Mouse (Mus musculus) bone marrow macrophage, adult 2 months (primary cell): Measurements from ENCODE around the gene Lmna. TPM values are rescaled to one million over a fixed set of nuclear protein-coding genes. Genes with fewer than 3 reads are reported as not detected.

ENCODE experiments used
- H3K27ac ChIP-seq: 2 replicates; pipeline ENCODE4 v1.5.1; 2012; ENCODE audit warnings: low read depth, low read length; ENCODE audit not compliant: insufficient read depth
- H3K4me1 ChIP-seq: 2 replicates; pipeline ENCODE4 v1.6.1; 2012; ENCODE audit warnings: low read length; ENCODE audit not compliant: control insufficient read depth, insufficient read depth
- H3K4me3 ChIP-seq: 2 replicates; pipeline ENCODE4 v1.5.1; 2012; ENCODE audit warnings: mild to moderate bottlenecking, low read length, moderate library complexity; ENCODE audit not compliant: insufficient read depth
- CTCF ChIP-seq: IDR thresholded peaks from 2 replicates; pipeline ENCODE4 v1.5.1; 2012; ENCODE audit warnings: low read depth, mild to moderate bottlenecking, low read length, moderate library complexity
- POLR2A ChIP-seq: IDR thresholded peaks from 2 replicates; pipeline ENCODE4 v1.6.1; 2012; ENCODE audit warnings: mild to moderate bottlenecking, low read depth, low read length, borderline replicate concordance
- polyA plus RNA-seq: library from polyadenylated mRNA; stranded (reverse); fragments of >200 nt; gene quantifications from 2 replicates; pipeline ENCODE4 v1.2.4, GENCODE M21; 2012; ENCODE audit not compliant: missing spikeins, insufficient read depth, insufficient read length

Lmna gene
- 124 and 126 TPM in 2 replicates for polyA plus RNA-seq

DNA sequence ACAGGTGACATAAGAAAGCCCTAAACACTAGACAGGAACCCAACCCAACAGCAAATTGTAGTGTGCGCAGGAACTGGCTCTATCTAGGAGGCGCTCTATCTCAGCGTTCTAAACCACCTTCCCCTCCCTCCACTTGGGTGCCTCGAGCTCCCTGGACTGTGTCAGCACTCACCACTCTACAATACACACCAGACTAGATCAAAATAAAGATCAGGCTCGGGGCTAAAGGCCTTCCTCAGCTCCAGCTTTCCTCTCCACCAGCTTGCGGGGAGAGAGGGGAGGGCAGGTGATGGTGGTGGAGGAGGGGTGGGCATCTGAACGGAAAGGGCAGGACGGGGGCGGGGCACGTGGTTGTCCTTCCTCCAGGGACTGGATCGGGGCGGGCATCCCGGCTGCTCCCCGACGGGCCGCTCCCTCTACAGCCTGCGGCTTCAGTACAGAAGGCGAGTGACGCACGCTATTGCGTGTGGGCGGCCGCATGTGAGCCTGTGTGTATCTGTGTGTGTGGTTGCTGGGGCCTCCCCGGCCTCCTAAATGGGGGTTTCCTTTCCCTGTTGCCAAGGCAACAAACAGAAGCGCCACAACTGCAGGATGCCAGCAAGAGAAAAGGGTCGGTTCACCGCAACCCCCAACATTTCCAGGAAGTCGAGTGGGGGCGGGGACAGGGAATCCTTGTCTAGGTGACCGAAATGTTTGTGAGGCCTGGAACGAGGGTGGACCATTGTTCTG is at the start of gene Lmna:
Gene Lmna (minus strand): TSS at position 265 of the 729 bp plus-strand sequence.
- TF ChIP-seq CTCF (peak; percentile 67), POLR2A (no peak)
- Histone ChIP-seq H3K4me1 (peaks cover 56% of the 10 kb centered on the region), H3K27ac (peak within 1 kb of the TSS; percentile 82), H3K4me3 (peak within 1 kb of the TSS; percentile 62)

DNA sequence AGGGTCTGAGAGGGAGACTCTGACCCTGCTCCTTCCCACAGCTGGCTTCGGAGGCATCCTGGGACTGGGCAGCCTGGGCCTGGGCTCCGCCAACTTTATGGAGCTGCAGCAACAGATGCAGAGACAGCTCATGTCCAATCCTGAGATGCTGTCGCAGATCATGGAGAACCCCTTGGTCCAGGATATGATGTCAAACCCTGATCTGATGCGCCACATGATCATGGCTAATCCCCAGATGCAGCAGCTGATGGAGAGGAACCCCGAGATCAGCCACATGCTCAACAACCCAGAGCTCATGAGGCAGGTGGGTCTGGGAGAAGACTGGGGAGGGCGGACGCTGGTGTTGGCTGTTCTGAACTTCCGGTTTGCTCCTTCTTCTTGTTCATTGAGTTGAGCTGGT is 46.9 kb upstream of the Lmna start:
- TF ChIP-seq CTCF (no peak), POLR2A (no peak)
- peaks cover 4% of the 10 kb centered on the region; the same call in 1 of the 2 replicates for H3K4me1 ChIP-seq
- H3K27ac ChIP-seq: no peak overlapping the region
- H3K4me3 ChIP-seq: no peak overlapping the region

DNA sequence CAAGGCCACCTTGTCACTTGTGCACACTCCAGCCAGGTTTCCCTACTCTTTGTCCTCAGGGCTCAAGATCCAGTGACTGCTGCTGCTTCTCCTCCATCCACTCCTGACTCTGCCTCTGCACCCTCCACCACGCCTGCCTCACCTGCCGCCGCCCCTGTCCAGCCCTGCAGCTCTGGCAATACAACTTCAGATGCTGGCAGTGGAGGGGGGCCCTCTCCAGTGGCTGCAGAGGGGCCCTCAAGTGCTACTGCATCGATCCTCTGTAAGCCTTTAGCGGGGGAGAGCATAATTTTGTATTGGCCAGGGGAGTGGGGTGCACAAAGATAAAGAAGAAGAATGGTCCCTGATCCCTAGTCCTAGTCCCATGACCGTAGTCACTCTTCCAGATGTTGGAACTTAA is 46.0 kb upstream of the Lmna start:
- Histone ChIP-seq H3K4me3 (no peak overlapping the region), H3K27ac (no peak overlapping the region), H3K4me1 (peaks cover 11% of the 10 kb centered on the region)
- TF ChIP-seq POLR2A: no peak
- no peak for TF ChIP-seq CTCF

DNA sequence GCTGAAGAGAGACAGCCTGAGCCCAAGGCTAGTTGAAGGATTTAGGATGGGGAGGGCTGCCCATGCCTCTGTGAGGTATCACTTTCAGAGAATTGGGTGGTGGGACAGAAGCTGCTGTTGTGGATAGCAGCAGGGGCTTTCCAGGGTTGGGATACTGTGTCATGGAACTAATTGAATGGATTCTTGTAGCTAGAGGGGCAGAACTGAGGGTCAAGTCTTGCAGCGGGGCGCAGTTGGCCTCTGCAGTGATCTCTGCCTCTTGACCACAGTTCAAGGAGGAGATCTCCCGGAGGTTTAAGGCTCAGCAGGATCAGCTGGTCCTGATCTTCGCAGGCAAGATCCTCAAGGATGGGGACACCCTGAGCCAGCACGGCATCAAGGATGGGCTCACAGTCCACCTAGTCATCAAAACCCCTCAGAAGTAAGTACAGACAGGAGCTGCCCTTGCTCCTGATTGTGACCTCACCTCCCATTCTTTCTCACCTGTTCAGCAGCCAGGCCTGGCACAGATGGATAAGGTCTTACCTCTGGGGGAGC is 45.4 kb upstream of the Lmna start:
- no peak overlapping the region for H3K27ac ChIP-seq
- TF ChIP-seq POLR2A: no peak
- no peak for TF ChIP-seq CTCF
- H3K4me1 ChIP-seq: peaks cover 14% of the 10 kb centered on the region
- H3K4me3 ChIP-seq: no peak overlapping the region

DNA sequence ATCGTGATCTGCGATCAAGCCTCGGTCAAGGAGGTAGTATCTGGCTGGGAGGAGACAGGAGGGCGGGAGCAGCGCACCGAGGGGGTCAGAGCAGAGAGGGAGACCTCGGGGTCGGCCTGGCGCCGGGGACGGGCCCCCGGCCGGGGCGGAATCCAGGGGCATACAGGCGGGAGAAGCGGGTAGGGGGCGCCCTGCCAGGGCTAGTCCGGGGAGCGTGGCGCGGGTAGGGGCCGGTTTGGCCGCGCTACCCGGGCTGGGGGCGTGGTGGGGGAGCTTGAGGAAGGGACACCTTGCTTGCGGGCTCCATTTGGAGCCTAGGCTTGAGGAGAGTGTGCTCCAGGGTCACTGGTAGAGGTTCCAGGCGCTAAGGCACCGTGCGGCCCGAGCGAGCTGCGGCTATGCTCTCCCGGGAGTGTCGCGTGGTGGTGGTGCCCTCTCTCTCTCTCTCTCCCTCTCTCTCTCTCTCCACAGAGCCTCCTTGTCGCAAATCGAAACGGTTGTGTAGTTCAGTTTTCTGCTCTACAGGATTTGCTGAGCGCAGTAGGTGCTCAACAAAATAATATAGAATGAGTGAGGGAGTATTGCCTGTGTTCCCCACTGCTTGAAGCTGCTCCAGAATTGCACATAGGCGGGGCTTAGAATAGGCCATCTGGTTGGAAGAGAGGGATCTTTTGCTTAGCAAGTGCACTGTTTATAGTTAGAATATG is 44.3 kb upstream of the Lmna start:
- peaks cover 14% of the 10 kb centered on the region for H3K4me1 ChIP-seq
- no peak for TF ChIP-seq CTCF
- no peak for TF ChIP-seq POLR2A
- peak overlapping the region; percentile 96 for H3K4me3 ChIP-seq
- H3K27ac ChIP-seq: peak overlapping the region; percentile 45

DNA sequence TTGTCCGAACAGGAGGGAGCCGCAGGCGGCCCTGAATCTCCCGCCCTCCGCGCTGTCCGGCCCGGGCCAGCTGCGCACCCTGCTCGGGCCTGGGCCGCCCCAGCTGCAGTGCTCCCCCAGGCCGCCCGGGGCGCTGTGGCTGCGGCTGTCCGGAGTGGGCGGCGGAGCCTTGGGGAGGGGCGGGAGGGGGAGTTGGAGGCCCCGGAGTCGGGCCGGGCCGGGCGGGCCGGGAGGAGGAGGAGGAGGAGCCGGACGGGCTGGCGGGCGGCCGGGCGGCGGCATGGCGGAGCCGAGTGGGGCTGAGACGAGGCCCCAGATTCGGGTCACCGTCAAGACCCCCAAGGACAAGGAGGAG is 43.7 kb upstream of the Lmna start, which contains the start of gene Ubqln4:
Gene Ubqln4 (plus strand): TSS at position 234 of the 355 bp plus-strand sequence.
- no peak for TF ChIP-seq CTCF
- no peak; the same call in 1 of the 2 replicates for TF ChIP-seq POLR2A
- H3K4me1 ChIP-seq: peaks cover 14% of the 10 kb centered on the region
- peak within 1 kb of the TSS; percentile 96 for H3K4me3 ChIP-seq
- H3K27ac ChIP-seq: peak within 1 kb of the TSS; percentile 91

DNA sequence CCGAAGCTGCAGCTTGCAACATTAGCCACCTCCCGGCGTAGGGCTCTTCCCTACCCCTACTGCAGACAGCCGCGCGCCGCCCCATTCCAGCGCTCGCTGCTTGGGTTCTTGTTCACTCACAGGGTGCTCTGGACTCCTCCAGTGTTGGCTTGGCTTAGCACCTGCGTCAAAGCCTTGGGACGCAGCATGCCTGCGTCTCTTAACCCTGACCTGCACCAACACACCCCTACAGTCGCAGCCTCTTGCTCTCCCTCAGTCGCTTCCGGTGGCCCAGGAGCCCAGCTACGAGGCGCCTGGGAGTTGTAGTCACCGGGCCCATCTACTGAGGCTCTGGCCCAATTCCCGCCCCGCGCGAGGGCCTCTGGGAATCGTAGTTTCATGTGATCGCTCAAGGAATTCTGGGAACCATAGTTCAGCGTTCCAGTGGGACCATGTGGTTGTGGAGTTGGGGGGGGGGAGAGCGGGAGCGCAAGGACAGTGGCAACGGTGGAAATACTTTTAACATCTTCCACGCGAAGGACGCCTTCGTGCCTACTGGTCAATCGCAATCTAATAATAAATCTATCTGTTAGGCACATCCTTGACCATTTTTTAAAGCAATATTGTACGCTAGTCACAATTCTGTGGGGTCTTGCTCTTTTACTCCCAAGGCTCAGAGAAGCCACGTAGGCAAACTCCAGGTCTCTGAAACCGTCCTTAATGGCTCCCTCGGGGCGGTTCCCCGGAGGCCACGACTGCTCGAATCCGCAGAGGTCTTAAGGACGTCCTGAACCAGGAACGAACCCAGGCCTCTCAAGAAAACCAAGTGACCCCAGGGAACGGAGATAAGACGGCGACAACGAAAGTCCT is 43.1 kb upstream of the Lmna start, which contains the start of gene Lamtor2:
Gene Lamtor2 (minus strand): TSS at position 399 of the 849 bp plus-strand sequence.
- TF ChIP-seq POLR2A: no peak
- TF ChIP-seq CTCF: no peak; the same call in 1 of the 2 replicates
- H3K4me1 ChIP-seq: peaks cover 14% of the 10 kb centered on the region

DNA sequence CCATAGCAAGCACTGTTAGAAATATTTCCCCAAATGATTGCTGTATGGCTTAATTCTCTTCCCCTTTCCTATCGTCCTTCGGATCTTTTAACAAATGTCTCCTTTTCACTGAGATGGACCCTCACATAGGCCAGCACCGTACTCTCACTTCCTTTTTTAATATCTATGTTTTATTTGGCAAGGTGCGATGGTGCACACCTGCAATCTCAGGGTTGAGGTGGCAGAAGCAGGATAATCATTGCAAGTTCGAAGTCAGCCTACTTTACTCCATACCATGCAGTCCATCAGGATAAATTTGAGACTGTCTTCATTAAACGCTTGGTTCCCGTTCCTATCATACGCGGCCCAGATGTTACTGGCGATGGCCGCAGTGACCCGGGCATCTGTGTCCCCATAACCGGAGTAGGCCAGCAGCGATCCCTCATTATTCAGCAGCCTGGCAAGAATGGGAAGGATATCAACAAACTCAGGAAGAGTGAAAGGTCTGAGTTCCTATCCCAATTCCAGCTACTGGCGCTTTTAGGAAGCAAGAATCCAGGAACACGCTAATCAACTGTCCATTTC is 42.4 kb upstream of the Lmna start:
- H3K4me1 ChIP-seq: peaks cover 14% of the 10 kb centered on the region

More for the DNA sequence above, 43.1 kb upstream of the Lmna start, which contains the start of gene Lamtor2:
- peak within 1 kb of the TSS; percentile 96 for H3K4me3 ChIP-seq
- peak within 1 kb of the TSS; percentile 91 for H3K27ac ChIP-seq

DNA sequence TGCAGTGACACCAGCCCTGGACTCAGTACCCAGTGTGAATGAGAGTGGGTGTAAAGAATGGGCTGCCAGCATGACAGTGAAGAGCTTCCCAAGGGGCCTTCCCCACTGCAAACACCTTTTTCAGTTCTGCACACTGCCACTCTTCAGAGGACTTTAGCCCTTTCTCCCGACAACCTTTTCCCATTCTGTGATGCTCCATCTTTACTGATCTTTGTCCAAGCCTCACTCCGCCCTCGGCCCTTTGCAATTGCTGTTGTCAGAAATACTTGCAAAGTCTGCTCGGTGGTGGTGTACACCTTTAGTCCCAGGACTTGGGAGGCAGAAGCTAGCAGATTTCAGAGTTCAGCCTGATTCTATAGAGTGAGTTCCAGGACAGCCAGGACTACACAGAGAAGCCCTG is 41.8 kb upstream of the Lmna start:
- peak overlapping the region; percentile 66 for H3K4me3 ChIP-seq
- H3K4me1 ChIP-seq: peaks cover 14% of the 10 kb centered on the region
- TF ChIP-seq POLR2A: no peak
- no peak for TF ChIP-seq CTCF
- no peak overlapping the region; the same call in 1 of the 2 replicates for H3K27ac ChIP-seq

More for the DNA sequence above, 42.4 kb upstream of the Lmna start:
- peak overlapping the region; percentile 66 for H3K4me3 ChIP-seq
- TF ChIP-seq POLR2A: no peak
- no peak for TF ChIP-seq CTCF
- H3K27ac ChIP-seq: peak overlapping the region; percentile 73
